In the genomic region with DNA sequence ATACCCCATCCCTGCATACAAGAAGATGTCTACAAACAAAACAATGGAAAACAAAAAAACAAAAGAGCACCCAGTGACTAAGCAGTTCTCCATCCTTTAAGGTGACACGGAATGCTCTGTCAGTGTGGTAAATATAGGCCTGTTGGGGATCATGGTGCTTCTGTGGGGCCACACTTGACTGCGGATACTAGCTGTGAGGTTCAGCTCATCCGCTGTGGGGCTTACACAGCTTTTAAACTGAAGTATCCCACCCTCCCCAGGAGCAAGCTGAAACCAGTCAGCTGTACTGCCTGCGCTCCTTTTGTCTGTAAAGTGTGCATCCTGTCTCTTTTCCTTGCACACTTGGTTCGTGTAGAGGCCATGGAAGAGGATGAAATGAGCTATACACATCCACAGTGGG, we compare ENCODE assay signal across 21 mouse cellular contexts.
DNase-seq lines count a peak whose midpoint lies in the region; ATAC-seq and TF ChIP-seq lines count a peak whose summit lies in the region.
"Had no signal": no experiment of that assay in that cellular context is flagged by ENCODE, and none has a peak within 500 bp of the region (broad histone marks: within the 10 kb centered on the region; RNA-seq: fewer than 3 reads in every experiment).

No protein-coding gene starts in this region.

- no peak overlapping the region for H3K27ac ChIP-seq in midbrain, embryonic 11.5 days (ENCODE audit: low read depth, low read length)
- no peak overlapping the region for H3K27ac ChIP-seq in midbrain, embryonic 13.5 days
- peak overlapping the region; percentile 83 for H3K27ac ChIP-seq in embryonic facial prominence, embryonic 12.5 days
- peak overlapping the region; percentile 79 for H3K27ac ChIP-seq in limb, embryonic 11.5 days (replicated peaks; ENCODE audit: low read depth, low read length)
- no peak overlapping the region for H3K27ac ChIP-seq in hindbrain, postnatal 0 days
- H3K27ac ChIP-seq: forebrain, embryonic 12.5 days; forebrain, embryonic 15.5 days; hindbrain, embryonic 15.5 days; intestine, embryonic 15.5 days had no signal

- H3K27me3 ChIP-seq in midbrain, embryonic 11.5 days (ENCODE audit: control insufficient read depth, insufficient read depth, low read length): no peaks in the 10 kb centered on the region
- 0 out of 2 replicates have a peak, but pooled peaks cover 3% of the 10 kb centered on the region for H3K27me3 ChIP-seq in midbrain, embryonic 13.5 days
- no peaks in the 10 kb centered on the region for H3K27me3 ChIP-seq in embryonic facial prominence, embryonic 12.5 days
- no peaks in the 10 kb centered on the region for H3K27me3 ChIP-seq in limb, embryonic 11.5 days (ENCODE audit: control insufficient read depth, insufficient read depth, low read length)
- no peaks in the 10 kb centered on the region; the same call in 1 of the 2 replicates for H3K27me3 ChIP-seq in hindbrain, postnatal 0 days (ENCODE audit: insufficient read depth, low read length)
- H3K27me3 ChIP-seq: hindbrain, embryonic 12.5 days; intestine, embryonic 15.5 days had no signal

- TF ChIP-seq CTCF in hindbrain, postnatal 0 days (IDR thresholded peaks at IDR 0.05; ENCODE audit: low read depth): no peak

- WGBS in midbrain, embryonic 11.5 days: 84% methylated on average over 5 of the region's 5 CpGs
- WGBS in midbrain, embryonic 13.5 days: 85% methylated on average over 5 of the region's 5 CpGs
- WGBS in embryonic facial prominence, embryonic 12.5 days: 87% methylated on average over 5 of the region's 5 CpGs
- WGBS in limb, embryonic 11.5 days: 91% methylated on average over 5 of the region's 5 CpGs
- WGBS in hindbrain, postnatal 0 days: 89% methylated on average over 5 of the region's 5 CpGs

- DNase-seq in midbrain, embryonic 11.5 days (ENCODE audit: low spot score, missing footprints): peak; percentile 69
- DNase-seq in limb, embryonic 11.5 days (ENCODE audit: low spot score): no peak
- DNase-seq in hindbrain, postnatal 0 days (ENCODE audit: low spot score): no peak
- no peak for DNase-seq in lung, postnatal 14 days
- DNase-seq in testis, postnatal 10 days (ENCODE audit: low spot score): no peak
- DNase-seq: adrenal gland, adult 8-10 months; adrenal gland, postnatal 25 days; cerebellum, adult 11-12 months; cerebellum, adult 9-10 months; cerebellum, postnatal 14 days; gastrocnemius, postnatal 25 days had no signal

- no peak for ATAC-seq in midbrain, embryonic 11.5 days (ENCODE audit: low FRiP score)
- ATAC-seq in midbrain, embryonic 13.5 days: no peak
- no peak for ATAC-seq in embryonic facial prominence, embryonic 12.5 days (ENCODE audit: insufficient number of reproducible peaks, insufficient read depth, low FRiP score, low TSS enrichment)
- ATAC-seq in limb, embryonic 11.5 days (ENCODE audit: insufficient number of reproducible peaks, low FRiP score, low TSS enrichment, low read depth): no peak
- ATAC-seq in hindbrain, postnatal 0 days: no peak
- ATAC-seq: activated CD4-positive, CD25-positive, alpha-beta regulatory T cell, adult 4 months; CD4-positive, CD25-positive, alpha-beta regulatory T cell, adult 4 months; forebrain, embryonic 15.5 days; intestine, embryonic 15.5 days had no signal

- H3K36me3 ChIP-seq in midbrain, embryonic 11.5 days (ENCODE audit: control insufficient read depth, insufficient read depth, low read length): no peaks in the 10 kb centered on the region
- no peaks in the 10 kb centered on the region for H3K36me3 ChIP-seq in midbrain, embryonic 13.5 days
- no peaks in the 10 kb centered on the region for H3K36me3 ChIP-seq in embryonic facial prominence, embryonic 12.5 days
- no peaks in the 10 kb centered on the region for H3K36me3 ChIP-seq in limb, embryonic 11.5 days (ENCODE audit: control insufficient read depth, insufficient read depth, low read length)
- no peaks in the 10 kb centered on the region for H3K36me3 ChIP-seq in hindbrain, postnatal 0 days (ENCODE audit: insufficient read depth, low read length)
- H3K36me3 ChIP-seq: forebrain, embryonic 12.5 days; forebrain, embryonic 15.5 days; hindbrain, embryonic 12.5 days; hindbrain, embryonic 15.5 days; intestine, embryonic 15.5 days had no signal

- H3K9ac ChIP-seq in midbrain, embryonic 11.5 days (ENCODE audit: low read length): no peak overlapping the region
- no peak overlapping the region for H3K9ac ChIP-seq in midbrain, embryonic 13.5 days (replicated peaks)
- H3K9ac ChIP-seq in embryonic facial prominence, embryonic 12.5 days: no peak overlapping the region
- H3K9ac ChIP-seq in limb, embryonic 11.5 days (ENCODE audit: low read length): no peak overlapping the region
- no peak overlapping the region for H3K9ac ChIP-seq in hindbrain, postnatal 0 days (replicated peaks; ENCODE audit: low read length)
- H3K9ac ChIP-seq: forebrain, embryonic 12.5 days; forebrain, embryonic 15.5 days; hindbrain, embryonic 12.5 days; hindbrain, embryonic 15.5 days; intestine, embryonic 15.5 days had no signal

- no peak overlapping the region for H3K4me3 ChIP-seq in midbrain, embryonic 11.5 days (ENCODE audit: low read depth, low read length)
- no peak overlapping the region for H3K4me3 ChIP-seq in midbrain, embryonic 13.5 days (replicated peaks)
- H3K4me3 ChIP-seq in embryonic facial prominence, embryonic 12.5 days: no peak overlapping the region
- H3K4me3 ChIP-seq in limb, embryonic 11.5 days (ENCODE audit: low read depth, low read length): no peak overlapping the region
- no peak overlapping the region for H3K4me3 ChIP-seq in hindbrain, postnatal 0 days (ENCODE audit: low read length)
- H3K4me3 ChIP-seq: forebrain, embryonic 12.5 days; forebrain, embryonic 15.5 days; hindbrain, embryonic 12.5 days; hindbrain, embryonic 15.5 days; intestine, embryonic 15.5 days had no signal

- H3K9me3 ChIP-seq in midbrain, embryonic 11.5 days (ENCODE audit: control insufficient read depth, low read length): no peaks in the 10 kb centered on the region
- no peaks in the 10 kb centered on the region for H3K9me3 ChIP-seq in midbrain, embryonic 13.5 days
- no peaks in the 10 kb centered on the region for H3K9me3 ChIP-seq in embryonic facial prominence, embryonic 12.5 days
- H3K9me3 ChIP-seq in limb, embryonic 11.5 days (ENCODE audit: control insufficient read depth, low read length): no peaks in the 10 kb centered on the region; the same call in 1 of the 2 replicates
- no peaks in the 10 kb centered on the region for H3K9me3 ChIP-seq in hindbrain, postnatal 0 days (ENCODE audit: low read length)
- H3K9me3 ChIP-seq: forebrain, embryonic 12.5 days; forebrain, embryonic 15.5 days; hindbrain, embryonic 12.5 days; hindbrain, embryonic 15.5 days; intestine, embryonic 15.5 days had no signal

- H3K4me1 ChIP-seq in midbrain, embryonic 11.5 days (ENCODE audit: control insufficient read depth, insufficient read depth, low read length): peaks cover 10% of the 10 kb centered on the region
- peaks cover 16% of the 10 kb centered on the region for H3K4me1 ChIP-seq in midbrain, embryonic 13.5 days (replicated peaks)
- peaks cover 24% of the 10 kb centered on the region for H3K4me1 ChIP-seq in embryonic facial prominence, embryonic 12.5 days
- H3K4me1 ChIP-seq in limb, embryonic 11.5 days (ENCODE audit: control insufficient read depth, insufficient read depth, low read length): peaks cover 12% of the 10 kb centered on the region; the same call in 1 of the 2 replicates
- 0 out of 2 replicates have a peak, but pooled peaks cover 4% of the 10 kb centered on the region for H3K4me1 ChIP-seq in hindbrain, postnatal 0 days (ENCODE audit: insufficient read depth, low read length)
- H3K4me1 ChIP-seq: intestine, embryonic 15.5 days had no signal

- no peak overlapping the region for H3K4me2 ChIP-seq in midbrain, embryonic 11.5 days
- H3K4me2 ChIP-seq in midbrain, embryonic 13.5 days (replicated peaks): no peak overlapping the region
- no peak overlapping the region for H3K4me2 ChIP-seq in embryonic facial prominence, embryonic 12.5 days (replicated peaks)
- no peak overlapping the region for H3K4me2 ChIP-seq in limb, embryonic 11.5 days (ENCODE audit: low read depth, severe bottlenecking)
- H3K4me2 ChIP-seq in hindbrain, postnatal 0 days (ENCODE audit: low read depth, low read length): no peak overlapping the region
- H3K4me2 ChIP-seq: forebrain, embryonic 12.5 days; forebrain, embryonic 15.5 days; heart, embryonic 11.5 days; hindbrain, embryonic 12.5 days; hindbrain, embryonic 15.5 days; intestine, embryonic 15.5 days had no signal

Comparison
In these comparisons a context has a peak if more than half of its experiments do, and no peak if none do; other contexts are left out.
1. H3K27ac ChIP-seq: peak in embryonic facial prominence, embryonic 12.5 days (single experiment) and limb, embryonic 11.5 days (single experiment); none in midbrain, embryonic 11.5 days (single experiment), midbrain, embryonic 13.5 days (single experiment) and hindbrain, postnatal 0 days (single experiment).